Mouse (Mus musculus): ENCODE measurements around the gene Grm4.

DNA sequence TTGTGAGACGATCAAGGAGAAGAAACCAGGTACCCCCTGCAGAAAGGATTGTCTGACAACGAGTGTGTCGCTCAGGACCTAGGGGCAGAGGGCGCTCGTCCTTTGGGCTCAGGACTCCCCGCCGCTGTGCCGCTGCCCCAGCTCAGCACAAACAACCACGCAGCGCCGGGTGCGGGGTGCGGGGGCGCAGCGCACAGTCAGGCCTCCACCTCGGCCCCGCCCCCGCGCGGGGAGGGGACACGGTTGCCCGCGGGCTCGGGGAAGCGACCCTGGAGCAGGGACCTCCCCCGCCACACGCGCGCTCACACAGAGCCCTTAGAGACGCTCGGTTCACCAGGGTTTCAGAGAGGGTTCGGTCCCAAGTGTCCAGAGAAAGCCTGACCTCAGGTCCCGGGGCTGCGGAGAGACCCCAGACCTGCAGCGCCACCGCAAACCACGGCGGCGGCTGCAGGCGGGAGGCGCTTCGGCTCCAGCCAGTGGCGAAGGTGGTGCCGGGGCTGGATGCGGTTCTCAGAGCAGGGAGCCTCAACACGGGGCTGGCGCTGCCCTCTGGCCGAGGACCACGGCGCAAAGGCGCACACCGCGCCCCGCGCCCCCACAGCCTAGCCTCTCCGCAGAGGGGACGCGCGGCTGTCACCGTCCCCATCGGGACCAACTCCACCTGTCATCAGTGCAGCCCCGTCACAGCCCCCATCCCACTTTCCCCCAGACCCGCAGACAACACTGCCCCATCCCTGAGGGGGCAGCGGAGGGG is 9.2 kb downstream of the Grm4 start:
- TF ChIP-seq EP300 (optimal IDR thresholded peaks at IDR 0.05) = no peak
- TF ChIP-seq CTCF (IDR thresholded peaks at IDR 0.05; ENCODE audit: low read depth) = 0 out of 2 replicates have a peak, but pooled peaks have one; percentile 0

Data from stomach, postnatal 0 days (tissue).